Mouse (Mus musculus) gastrocnemius, adult 2 months (tissue): ENCODE measurements around the gene Gigyf2. TPM values are rescaled to one million over a fixed set of nuclear protein-coding genes. Genes with fewer than 3 reads are reported as not detected.

ENCODE experiments used
- DNase-seq: peaks from one replicate; pipeline ENCODE4 v3.0.0; 2022
- H3K27ac ChIP-seq: fragments of 200-600 bp; 2 replicates; pipeline ENCODE4 v1.8.1; 2022; ENCODE audit warnings: mild to moderate bottlenecking
- H3K4me3 ChIP-seq: fragments of 200-600 bp; 2 replicates; pipeline ENCODE4 v1.8.1; 2022; ENCODE audit warnings: mild to moderate bottlenecking, moderate library complexity
- CTCF ChIP-seq: fragments of 200-600 bp; IDR thresholded peaks from 2 replicates; pipeline ENCODE4 v1.8.1; 2022; ENCODE audit warnings: antibody characterized with exemption, mild to moderate bottlenecking, moderate library complexity
- intact Hi-C: fragments of 180-260 bp; cut with DNase I; formaldehyde crosslinking; loops from one replicate; pipeline ENCODE4 v1.15.1; 2025
- total RNA-seq, 2 experiments: library from RNA; stranded (reverse); gene quantifications; 2 replicates each; pipeline ENCODE4 v1.2.3; 2021

Gigyf2 gene
- total RNA-seq, 2 experiments from 2014 or later, result 38.2 to 40.2 TPM

DNA sequence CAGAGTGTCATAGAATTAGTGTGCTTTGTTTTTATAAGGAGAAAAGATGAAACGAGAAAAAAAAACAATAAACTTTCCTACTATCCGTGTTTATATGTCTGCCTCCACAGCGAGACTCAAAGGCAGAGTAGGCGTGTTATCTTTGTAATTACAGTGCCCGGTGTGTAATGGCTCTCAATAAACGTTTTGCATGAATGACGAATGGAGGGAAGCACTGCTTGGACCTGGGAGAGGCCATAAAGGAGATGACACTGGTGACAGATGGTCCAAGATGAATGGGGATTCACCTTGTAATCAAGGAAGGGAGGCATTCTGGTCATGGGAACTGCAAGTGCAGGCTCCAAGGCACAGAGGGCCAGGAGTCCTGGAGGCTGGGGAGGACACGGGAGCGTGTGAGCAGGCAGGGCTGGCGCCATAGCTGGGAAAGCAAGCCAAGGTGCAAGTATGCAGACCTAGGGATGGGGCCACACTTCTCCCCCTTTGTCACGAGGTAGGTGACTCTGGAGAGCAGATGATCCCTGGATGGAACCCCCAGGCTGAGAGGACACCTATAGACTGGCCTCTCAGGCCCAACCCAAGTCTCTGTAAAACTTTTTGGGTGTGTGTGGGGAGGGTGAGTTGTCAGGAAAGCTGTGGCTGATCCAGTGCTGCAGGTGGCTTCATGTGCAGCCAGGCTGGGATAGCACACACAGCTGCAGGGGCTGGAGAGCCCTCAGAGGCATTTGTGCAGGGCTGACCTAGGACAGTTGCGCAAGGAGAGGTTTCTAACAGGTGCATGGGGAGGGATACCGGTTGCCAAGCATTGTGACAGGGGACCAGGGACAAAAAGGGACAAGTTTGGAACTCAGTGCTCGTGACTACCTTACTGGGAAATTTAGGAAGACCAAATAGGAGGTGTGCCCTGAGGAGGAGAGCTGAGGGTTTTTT is 26.2 kb upstream of the Gigyf2 start:
- H3K27ac ChIP-seq, result no peak overlapping the region
- no peak for TF ChIP-seq CTCF
- intact Hi-C loops, result no loop called here
- no peak for DNase-seq
- no peak overlapping the region for H3K4me3 ChIP-seq

DNA sequence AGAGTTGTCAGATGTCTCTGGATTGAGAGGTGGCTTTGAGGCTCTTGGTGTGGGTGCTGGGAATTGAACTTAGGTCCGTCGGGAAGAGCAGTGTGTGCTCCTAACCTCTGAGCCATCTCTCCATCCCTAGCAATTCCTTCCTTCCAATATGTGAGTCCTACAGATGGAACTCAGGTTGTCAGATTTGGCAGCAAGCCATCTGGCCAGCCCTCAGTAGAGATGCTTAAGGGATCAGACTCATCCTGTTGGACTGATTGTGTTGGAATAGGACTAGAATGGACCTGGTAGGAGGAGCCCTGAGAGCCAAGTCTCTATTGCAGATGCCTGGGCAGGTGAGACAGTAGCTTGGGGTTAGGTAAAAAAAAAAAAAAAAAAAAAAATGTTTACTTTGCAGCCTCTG is 24.8 kb upstream of the Gigyf2 start:
- DNase-seq, result no peak
- intact Hi-C loops, result no loop called here
- no peak overlapping the region for H3K4me3 ChIP-seq
- no peak overlapping the region for H3K27ac ChIP-seq
- no peak for TF ChIP-seq CTCF

DNA sequence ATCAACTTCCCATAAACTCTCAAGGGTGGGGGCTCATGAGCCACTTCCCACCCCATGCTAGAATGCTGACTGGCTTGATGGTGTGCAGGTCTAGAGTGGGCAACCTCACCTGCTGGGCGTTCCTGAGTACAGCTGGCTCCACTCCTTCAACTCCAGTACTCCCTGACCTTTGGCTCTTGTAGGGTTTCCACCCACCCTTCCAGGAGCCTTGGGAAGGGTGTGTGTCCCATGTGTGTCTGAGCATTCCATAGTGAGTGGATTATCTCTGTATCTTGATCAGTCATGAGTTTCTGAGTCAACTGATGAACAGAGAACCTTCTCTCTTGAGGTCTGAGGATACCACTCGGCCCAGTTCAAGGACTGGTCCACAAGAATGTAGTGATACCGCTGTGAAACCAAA is 17.8 kb upstream of the Gigyf2 start:
- intact Hi-C loops, result no loop called here
- H3K27ac ChIP-seq, result no peak overlapping the region
- H3K4me3 ChIP-seq, result no peak overlapping the region
- no peak for TF ChIP-seq CTCF
- DNase-seq, result no peak

DNA sequence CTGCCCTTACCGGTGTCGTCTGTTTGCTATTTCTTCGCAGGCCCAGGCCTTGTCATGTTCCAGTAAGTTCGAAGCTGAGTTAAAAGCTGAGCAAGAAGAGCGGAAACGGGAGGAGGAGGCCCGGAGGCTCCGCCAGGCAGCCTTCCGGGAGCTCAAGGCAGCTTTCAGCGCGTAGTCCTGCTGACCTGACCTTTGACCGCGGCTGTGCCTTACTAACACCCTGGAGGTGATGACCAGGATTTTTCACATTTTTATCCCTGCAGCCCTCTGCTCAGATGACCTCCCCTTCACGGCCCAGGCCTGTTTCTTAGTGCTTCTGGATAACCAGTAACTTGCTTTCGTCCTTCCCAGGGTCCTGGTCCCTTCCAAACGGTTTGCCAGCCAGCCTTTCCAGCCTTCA is 17.2 kb upstream of the Gigyf2 start:
- Histone ChIP-seq H3K4me3 (no peak overlapping the region), H3K27ac (no peak overlapping the region)
- TF ChIP-seq CTCF, result no peak
- intact Hi-C loops, result no loop called here
- DNase-seq, result no peak

DNA sequence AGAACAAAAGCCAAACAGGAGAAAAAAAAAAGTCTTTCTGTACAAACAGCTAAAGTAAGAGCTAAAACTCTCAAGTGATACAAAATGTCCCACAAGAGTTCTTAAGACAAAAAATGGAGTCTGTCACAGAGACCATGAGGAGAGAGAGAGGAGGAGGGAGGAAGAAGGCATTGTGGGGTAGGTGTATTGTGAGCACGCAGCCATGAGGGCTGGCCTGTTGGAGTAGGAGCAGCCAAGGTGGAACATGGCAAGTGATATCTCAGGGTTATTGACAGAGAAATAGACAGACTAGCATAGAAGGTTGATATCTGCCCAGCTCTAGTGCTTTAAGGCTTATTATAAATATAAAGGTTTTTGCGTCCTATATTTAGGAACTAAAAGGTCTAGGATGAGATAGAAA is 14.1 kb upstream of the Gigyf2 start:
- Histone ChIP-seq H3K4me3 (no peak overlapping the region), H3K27ac (no peak overlapping the region)
- DNase-seq, result no peak
- TF ChIP-seq CTCF, result no peak
- intact Hi-C loops, result no loop called here

DNA sequence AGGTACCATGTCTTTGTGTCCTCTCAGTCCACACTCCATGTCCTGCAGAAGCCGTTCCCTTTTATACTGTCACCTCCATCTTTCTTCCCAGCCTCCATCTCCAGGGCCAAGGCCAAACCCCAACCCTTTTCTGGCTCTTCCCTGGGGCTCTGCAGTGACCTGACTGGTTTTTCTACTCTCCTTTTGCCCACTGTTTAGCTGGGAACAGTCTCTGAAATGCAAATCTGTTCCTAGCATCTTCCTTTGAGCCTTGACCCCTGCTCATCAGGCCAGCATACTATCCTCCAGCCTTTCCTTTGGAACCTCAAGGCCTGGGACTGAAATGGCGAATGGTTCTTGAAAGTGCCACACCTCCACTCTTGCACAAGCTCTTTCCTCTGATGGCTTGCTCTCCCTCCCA is 13.7 kb upstream of the Gigyf2 start:
- intact Hi-C loops, result no loop called here
- Histone ChIP-seq H3K27ac (no peak overlapping the region), H3K4me3 (no peak overlapping the region)
- DNase-seq, result no peak
- no peak for TF ChIP-seq CTCF

DNA sequence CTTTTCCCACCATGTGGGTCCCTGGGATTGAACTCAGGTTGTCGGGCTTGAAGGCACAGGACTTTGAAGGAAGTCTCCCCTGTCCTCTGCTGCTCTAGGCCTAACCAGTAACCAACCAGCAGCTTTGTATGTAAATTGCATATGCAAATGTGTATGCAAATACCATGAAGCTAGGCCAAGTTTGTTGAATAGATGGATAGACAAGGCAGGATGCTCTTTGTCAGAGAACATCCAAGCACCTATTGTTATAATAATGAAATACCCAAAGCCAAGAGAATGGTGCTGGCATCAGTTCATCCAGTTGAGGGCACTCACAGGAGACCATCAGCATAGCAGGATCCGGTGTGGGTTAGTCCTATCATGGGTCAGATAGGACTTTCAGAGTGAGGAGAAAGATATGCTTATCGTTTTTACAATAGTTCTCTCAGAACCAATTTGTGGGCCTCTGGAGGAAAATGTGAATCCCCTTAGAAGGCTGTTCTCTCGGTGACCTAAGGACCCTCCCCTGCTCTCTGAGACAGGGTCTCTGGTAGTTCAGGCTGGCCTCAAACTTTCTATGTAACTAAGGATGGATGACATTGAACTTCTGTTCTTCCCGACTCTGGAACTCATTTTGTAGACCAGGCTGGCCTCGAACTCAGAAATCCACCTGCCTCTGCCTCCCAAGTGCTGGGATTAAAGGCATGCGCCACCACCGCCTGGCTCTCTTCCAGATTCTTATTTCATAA is 12.8 kb upstream of the Gigyf2 start:
- DNase-seq, result no peak
- no peak overlapping the region for H3K27ac ChIP-seq
- intact Hi-C loops, result no loop called here
- no peak for TF ChIP-seq CTCF
- H3K4me3 ChIP-seq, result no peak overlapping the region

DNA sequence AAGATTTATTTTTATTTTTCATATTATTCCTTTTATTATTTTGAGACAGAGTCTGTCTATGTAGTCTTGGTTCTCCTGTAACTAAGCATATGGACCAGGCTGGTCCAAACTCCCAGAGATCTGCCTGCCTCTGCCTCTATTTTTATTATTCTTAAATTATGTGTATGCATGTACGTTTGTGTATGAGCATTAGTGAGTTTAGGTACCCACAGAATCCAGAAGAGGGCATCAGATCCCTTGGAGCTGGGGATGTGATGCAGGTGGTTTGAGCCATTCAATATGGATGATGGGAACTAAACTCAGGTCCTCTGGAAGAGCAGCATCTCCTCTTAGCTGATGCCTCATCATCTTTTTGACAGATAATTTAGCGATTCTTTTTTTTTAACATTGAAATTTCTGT is 11.4 kb upstream of the Gigyf2 start:
- no peak overlapping the region for H3K27ac ChIP-seq
- intact Hi-C loops, result no loop called here
- no peak overlapping the region for H3K4me3 ChIP-seq
- no peak for TF ChIP-seq CTCF
- DNase-seq, result no peak

DNA sequence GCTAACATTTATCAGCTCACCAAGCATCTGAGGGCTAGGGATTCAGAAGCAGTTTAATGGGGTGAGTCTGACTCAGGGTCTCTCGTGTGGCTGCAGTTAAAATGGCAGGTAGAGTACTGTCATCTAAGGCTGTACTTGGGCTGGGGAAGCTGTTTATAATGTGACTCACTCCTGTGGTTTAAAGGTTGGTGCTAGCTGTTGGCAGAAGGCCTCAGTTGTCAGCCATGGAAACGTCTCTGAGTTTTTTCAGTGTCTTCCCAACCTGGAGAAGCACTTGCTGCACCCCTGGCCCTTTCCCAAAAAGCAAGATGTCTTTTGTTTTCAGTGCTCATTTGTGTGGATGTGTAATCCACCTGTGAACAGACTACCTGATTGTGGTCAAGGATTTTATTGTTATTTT is 10.9 kb upstream of the Gigyf2 start:
- no peak for TF ChIP-seq CTCF
- Histone ChIP-seq H3K27ac (no peak overlapping the region), H3K4me3 (no peak overlapping the region)
- intact Hi-C loops, result no loop called here
- no peak for DNase-seq

DNA sequence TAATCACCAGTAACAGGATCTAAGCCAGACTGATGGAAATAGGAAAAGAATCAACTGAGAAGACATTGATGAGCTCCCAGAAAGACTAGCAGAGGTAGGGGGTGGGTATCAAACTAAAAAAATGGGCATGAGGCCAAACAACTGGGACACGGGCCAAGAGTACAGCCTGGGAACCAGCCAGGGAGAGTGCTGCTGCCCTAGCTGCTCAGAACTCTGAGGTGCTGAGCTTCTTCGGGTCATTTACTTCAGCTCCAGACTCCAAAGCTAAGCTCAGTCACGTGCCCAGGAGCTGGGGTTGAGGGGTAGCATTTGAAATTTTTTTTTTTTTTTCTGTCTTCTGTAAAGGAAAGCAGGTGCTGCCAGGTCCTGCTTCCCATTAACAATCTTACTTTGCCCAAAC is 10.1 kb upstream of the Gigyf2 start:
- intact Hi-C loops, result no loop called here
- DNase-seq, result no peak
- H3K4me3 ChIP-seq, result no peak overlapping the region
- no peak overlapping the region for H3K27ac ChIP-seq
- TF ChIP-seq CTCF, result no peak

DNA sequence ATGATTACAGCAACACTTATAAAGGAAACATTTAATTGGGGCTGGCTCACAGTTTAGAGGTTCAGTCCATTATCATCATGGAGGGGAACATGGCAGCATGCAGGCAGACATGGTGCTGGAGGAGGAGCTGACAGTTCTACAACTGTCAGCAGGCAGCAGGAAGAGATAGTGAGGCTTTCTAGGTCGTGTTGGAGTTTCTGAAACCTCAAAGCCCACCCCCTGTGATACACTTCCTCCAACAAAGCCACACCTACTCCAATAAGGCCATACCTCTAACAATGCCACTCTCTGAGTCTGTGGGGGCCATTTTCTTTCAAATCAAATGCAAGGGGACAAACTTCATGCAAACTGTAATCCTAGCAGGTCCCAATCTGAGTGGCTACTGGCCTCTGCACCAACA is 5.7 kb upstream of the Gigyf2 start:
- intact Hi-C loops, result no loop called here
- Histone ChIP-seq H3K4me3 (no peak overlapping the region), H3K27ac (no peak overlapping the region)
- no peak for TF ChIP-seq CTCF
- DNase-seq, result no peak

DNA sequence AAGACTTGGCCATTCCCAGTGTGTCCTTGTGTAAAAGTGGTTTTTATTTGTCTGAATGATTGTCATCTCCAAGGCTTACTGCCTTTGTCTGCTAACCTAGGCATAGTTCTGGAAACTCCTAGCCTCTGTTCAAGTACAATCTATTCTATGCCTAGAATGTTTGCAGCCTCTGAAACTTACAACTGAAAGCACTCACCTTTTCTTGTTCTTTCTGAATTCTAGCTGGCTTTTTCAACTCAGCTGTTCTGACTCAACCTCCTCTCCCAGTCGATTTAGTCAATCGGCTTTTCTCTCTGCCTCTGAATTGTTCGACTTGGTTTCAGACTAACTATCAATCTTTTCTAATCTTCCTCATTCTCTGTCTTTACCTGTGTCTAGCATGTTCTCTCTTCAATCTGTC is 4.0 kb upstream of the Gigyf2 start:
- TF ChIP-seq CTCF, result no peak
- H3K27ac ChIP-seq, result no peak overlapping the region
- no peak for DNase-seq
- H3K4me3 ChIP-seq, result no peak overlapping the region
- intact Hi-C loops, result no loop called here

DNA sequence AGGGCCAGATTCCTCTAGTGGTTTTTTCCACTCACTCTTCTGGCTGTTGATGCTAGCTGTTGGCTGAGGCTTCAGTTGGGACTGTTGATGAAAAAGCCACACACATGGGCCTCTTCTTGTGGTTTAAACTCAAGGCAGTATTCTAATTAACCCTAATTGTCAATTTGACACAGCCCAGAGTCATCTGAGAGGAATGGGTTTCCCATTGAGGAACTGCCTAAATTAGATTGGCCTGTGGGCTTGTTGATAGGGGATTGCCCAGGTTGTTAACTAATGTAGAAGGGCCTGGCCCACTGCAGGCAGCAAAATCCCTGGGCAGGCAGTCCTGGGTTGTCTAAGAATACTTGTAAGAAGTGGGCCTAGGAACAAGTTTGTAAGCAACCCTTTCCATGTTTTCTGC is 2.1 kb upstream of the Gigyf2 start:
- H3K4me3 ChIP-seq, result no peak overlapping the region
- intact Hi-C loops, result loop anchor here (5.0 kb wide), 1 partner anchor 52 kb away; no protein-coding TSS in a partner anchor
- TF ChIP-seq CTCF, result no peak
- H3K27ac ChIP-seq, result no peak overlapping the region
- no peak for DNase-seq
